Mouse (Mus musculus) cerebellum, postnatal 10 days (tissue): ENCODE measurements around the gene Ccnk.
A peak's percentile ranks its signal among the peaks of the same experiment; 100 is the strongest.

Experiments used
- DNase-seq, 2 experiments: peaks; one replicate each; pipeline ENCODE4 v3.0.0; 2021; ENCODE audit warnings: mixed read lengths in 2 of 2

Ccnk gene

DNA sequence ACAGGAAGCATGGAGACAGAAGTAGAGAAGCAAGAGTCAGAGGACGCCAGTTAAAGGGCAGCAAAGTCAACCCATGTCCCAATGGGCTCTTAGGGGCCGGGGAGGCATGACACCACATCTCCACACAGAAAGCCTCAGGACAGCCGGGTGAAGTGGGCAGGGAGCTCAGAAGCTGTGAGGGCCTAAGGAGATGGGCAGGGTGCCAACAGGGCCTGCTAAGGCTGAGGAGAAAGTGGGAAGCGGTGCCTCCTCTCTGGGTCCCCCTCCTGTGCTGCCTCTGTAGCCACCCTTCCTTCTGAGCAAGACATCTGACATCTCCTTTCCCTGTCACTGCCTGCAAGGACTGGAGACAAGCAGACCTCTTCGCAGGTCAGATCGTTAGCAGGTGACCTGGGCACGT lies 46.4 kb downstream of the Ccnk start:
- DNase-seq: peak; percentile 72

DNA sequence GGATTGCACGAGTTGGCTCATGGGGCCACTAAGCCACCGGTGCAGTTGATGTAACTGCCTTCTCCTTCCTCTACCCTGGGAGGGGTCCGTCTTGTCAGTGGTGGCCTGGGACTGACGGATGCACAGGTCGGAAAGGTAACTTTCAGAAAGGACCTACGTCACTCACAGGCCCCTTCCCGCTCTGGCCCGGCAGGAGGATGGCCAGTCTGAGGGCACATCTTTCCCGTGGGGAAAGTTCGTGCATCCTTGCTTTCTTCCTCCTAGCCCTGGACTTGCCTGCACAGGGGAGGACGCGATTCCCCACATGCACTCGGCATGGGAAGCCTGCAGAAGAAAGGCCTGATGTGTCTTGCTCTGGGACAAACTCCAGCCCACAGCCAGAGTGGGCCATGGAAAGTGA lies 46.8 kb downstream of the Ccnk start:
- DNase-seq: no peak

DNA sequence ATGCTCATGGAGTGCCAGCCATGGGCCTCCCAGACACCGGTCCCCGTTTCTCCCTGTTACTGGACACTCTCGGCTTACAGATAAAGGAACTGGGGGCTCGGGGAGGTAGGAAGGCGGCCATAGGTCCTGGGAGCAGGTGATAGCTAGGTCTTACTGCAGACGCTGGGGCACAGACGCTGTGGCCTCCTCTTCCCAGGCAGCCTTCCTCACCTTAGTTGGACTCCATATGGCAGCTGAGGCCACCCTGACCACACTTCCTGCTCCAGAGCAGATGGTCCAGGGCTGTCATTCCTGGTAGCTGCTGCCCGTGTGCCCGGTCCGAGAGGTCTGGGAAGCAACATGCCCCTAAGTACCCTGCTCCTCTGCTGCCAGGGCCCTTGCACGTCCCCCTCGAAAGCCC lies 47.6 kb downstream of the Ccnk start:
- no peak for DNase-seq

DNA sequence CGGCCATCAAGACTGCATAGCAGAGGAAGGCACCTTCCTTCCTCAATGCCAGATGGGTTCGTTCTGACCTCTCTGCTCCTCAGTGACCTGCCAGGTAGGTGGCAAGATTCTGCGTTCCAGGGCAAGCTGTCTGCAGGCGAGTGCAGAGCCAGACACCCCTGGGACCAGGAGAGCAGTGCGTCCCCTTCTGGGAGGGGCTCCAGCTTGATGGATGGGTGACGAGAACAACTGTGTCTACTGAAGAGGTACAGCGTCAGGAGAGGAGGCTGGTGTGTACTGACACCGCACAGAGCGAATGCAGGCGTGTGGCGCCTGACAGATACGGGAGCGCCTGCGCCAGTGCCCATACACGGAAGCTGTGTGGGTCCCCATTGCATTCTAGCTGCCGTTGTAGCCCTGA lies 48.1 kb downstream of the Ccnk start:
- DNase-seq: no peak

DNA sequence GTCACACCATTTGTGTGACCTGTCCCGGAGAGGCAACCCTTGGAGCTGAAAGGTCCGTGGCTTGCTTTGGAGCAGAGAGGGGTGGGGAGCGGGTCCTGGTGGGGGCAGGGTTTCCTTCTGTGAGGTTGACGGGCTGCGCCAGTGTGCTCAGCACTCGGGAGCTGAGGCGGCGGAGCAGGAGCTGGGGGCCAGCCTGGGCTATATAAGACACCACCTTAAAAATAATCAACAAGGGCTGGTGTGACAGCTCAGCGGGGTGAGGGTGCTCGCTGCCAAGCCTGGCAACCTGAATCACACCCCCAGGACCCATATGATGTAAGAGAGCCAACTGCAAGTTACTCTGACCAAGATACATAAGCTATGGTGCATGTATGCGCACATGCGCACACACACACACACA lies 50.7 kb downstream of the Ccnk start:
- no peak for DNase-seq

DNA sequence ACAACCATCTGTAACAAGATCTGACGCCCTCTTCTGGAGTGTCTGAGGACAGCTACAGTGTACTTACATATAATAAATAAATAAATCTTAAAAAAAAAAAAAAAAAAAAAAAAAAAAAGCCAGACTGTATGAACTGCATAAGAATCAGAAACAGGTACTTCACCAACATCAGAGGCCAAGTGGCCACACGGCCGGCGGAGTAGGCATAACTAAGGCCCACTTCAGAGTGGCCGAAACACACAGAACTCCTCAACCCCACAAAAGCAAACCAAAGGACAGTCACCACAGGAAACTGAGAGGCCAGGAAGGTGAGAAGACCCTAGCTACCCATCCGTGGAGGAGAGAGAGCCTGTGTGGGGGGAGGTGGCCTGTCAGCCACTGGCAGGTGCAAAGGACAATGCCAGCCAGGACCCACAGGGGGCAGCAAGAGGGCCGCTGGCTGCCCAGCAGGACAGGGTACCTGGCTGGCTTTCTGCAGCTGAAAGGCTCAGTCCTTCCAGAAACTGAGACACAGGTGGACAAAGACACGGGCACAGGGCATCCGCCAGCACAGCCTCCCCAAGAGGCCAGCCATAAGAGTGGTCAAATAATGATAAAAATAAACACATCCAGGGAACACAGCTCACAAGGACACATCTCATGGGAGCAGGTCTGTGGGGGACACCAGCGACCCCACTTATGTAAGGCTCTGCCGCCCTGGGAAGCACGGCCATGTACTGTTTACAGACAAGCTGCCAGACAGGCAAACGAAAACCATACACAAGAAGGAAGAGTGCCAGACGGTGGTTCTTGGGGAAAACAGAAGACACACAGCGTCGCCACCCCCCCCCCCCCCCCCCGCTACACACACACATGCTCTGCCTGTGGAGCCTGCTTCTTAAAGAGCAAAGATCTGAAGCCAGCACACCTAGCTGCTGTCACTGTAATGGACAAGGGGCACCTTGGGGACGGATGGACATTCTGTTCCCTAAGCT lies 51.7 kb downstream of the Ccnk start:
- DNase-seq: peak; percentile 81 to 84

DNA sequence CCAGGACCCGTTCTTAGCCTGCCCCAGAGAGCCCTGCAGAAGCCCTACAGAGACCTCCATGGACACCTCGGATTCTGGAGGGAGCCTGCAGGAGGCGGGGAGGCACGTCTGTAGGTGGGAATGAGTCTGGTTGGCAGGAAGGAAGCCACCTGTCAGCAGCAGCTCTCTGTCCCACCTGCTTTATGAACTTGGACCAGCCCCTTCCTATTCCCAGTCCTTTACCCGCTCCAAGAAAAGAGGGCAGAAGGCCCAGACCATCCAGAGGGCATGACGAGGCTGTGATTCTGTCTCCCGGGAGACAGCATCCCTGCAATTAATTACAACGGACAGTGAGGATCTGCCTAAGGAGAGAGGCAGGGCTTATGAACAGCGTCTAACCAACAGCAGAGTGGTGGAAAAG lies 52.5 kb downstream of the Ccnk start:
- DNase-seq: peak; percentile 73 to 75

DNA sequence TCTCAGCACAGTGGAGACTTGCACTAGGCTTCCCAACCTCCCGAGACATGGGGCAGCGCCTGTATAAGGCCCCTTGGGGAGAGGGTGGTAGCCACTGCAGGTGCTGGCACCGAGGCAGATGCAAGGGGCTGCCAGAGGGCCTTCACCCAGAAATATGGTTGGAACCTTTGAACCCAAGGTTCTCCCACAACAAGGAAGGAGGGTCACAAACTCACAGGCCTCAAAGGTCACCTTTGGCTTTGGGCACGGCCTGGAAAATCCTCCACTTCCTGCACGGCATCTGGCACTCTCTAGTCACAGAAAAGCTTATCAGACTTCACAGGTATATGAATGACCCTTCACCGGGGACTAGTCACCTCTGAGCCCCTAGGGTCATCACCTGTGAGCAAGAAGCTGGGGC lies 54.4 kb downstream of the Ccnk start:
- no peak for DNase-seq

DNA sequence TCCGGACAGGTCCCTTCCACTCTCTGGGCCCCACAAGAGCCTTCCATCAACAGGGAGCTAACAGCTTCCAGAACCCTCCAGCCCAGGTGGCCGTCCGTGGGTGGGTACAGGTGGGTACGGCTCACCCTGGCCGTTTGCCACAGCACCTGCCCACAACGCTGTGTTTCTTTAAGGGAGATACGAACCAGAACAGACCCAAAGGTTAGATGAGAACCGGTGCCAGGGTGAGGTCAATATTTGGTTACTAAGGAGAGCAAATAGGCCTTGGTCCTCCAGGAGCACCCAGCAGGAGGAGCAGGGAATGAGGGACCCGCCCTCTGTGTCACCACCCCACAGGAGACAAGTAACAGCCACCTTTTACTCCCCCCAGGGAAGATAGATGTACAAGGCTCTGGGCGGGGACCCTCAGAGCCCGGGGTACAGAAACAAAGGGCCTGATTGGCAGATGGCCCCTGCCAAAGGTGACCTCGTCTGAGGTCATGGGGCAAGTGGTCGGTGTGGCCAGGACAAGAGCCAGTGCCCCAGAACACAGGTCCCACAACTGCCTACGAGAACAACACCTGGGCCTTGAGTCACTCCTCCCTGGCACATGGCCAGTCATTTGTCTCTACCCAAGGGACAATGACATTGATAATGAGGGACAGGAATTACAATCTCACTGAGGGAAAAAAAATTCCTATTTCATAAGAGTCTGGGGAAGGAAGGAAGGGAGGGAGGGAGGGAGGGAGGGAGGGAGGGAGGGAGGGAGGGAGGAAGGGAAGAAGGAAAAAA lies 55.6 kb downstream of the Ccnk start:
- no peak for DNase-seq

DNA sequence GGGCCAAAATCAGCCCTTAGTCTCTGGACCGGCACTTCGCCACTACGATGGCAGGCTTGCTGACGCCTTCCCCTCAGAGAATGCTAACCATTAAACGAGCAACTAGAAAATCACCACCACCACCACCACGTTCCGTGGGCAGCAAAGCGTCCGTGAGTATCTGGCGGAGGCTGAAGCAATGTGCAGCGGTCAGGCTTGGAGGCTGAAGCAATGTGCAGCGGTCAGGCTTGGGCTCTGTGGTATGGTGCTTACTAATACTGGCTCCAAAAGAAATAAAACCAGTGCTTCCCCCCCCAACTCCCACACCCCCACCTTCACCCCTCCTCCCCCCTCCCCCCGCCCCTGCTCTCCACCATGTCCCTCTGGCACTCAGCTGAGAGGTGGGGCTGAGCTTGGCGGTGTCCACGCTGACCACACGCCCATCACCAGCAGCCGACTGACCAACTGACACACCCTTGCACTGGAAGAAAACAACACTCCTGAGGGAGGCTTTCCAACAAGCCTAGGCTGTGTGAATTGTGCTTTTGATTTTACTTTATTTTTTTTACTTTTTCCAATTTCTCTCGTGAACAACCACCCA lies 56.7 kb downstream of the Ccnk start:
- no peak for DNase-seq

DNA sequence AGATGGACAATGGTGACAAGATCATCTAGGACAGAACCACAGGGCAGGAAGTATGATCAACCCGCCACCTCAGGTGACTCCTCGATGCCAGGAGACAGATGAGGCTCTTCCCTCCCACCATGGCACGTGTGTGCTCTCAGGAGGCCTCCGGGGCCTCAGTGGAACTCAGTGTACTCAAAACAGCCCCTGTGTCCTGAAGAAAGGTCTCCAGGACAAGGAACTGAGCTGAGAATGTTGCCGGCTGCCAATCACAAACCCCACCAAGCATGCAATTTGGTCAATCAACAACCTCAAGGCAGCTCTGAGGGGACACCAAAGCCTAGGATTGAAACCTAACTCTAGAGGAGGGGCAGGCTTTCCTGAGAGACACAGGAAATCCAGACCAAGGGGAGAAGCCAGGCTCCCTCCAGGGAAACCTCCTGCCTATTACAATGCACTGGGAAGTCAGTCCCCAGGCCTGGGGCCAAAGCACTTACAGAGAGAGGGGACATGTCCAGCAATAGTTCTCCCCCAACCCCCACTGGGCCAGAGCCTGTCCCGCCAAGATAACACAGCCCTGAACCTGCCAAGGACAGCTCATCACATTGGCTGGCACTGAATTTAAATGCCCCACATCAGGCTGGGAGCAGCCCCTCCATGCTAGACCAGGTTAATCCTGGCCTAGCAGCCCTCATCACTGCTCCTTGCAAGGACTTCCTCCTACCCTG lies 58.1 kb downstream of the Ccnk start:
- peak; percentile 44 to 60 for DNase-seq

DNA sequence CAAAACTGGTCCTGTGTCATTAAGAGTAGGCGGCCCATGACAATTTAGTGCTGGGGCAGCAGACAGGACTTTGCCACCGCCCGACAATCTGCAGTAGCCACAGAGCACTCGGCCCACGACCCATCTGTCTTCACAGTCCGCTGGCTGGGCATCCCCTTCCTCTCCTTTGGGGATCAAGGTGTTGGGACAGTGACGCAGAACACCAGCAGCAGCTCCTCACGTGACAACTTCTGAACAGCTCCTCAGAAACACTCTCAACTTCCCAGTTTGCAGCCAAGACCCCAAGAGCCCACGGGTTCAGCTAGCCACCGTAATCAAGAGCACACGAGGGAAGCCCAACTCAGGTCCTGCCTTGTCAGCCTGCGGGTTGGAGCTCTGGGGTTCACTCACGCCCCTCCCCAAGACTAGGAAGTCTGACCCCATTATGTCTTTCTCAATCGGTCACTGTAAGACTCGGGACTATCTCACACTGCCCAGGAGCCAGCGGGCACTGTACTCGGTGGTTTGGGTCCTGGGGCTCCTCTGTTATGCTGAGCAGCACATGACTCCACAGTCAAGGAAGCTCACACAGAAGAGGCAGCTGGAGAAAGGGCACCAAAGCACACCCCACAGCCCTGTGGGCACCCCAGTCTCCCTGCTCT lies 59.1 kb downstream of the Ccnk start:
- no peak for DNase-seq

DNA sequence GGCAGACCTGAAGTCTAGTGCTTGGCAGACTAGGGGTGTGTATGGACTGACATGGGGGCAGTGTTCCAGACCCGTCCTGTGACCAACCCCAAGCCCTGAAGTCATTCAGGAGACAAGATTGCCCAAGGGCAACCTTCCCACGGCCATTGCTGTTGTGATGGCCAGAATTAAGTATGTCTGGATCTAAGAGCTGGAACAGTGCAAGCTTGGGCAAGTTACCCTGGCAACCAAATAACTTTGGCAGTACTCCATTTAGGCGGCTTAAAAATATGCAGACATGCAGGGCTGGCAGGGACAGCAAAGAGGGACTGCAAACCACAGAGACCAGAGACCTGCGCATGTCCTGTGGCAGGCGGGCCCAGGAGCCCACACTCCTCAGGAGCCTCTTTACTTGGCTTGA lies 60.1 kb downstream of the Ccnk start:
- DNase-seq: peak; percentile 89 to 90

DNA sequence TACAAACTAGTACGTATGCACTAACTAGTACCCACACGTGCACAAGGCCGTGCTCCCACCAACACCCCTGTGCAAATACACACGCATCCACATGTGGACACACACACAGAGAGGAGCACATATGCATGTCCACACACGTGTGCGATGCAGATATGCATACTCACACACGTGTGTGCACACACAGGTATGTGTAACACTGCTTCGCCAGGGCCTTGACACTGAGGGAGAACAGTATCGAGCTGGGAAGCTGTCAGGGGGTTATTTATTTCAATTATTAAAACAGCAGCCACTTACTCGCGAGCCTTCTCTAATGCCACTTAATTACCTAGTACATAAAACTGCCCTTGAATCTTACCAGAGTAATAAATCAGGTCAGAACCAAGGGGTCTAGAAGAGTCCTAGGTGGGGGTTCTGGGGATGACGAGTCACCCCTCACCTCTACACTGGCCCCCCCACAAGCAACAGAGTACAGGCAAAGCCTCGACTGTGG lies 61.1 kb downstream of the Ccnk start:
- DNase-seq: no peak

DNA sequence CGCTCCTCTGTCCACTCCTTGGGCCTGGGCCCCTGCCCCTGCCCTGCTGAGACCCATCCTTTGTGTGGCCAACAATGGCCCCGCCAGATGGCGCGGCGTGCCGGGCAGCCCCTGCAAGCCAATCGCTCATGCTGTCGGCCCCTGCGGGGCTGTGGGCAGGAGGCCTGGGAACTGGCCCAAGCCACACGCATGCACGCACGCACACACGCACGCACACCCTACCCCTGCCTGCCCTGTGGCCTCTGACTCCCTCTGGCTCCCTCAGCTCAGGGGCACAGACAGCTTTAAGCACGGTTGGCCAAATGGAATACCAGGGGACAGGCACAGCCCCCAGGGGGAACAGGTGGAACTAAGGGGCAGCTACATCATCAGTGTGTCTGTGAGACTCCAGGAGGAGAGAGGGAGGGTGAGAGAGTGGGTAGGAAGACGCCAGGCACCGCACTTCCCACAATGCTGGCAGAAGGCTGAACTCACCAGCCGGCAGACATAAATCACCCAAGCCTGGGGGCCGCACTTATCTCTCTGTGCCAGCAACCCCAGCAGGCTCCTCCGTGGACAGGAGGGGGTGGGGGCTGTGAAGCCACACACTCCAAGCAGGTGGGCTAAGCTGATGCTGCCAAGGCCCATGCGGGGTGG lies 61.7 kb downstream of the Ccnk start:
- peak; percentile 78 to 91 for DNase-seq

DNA sequence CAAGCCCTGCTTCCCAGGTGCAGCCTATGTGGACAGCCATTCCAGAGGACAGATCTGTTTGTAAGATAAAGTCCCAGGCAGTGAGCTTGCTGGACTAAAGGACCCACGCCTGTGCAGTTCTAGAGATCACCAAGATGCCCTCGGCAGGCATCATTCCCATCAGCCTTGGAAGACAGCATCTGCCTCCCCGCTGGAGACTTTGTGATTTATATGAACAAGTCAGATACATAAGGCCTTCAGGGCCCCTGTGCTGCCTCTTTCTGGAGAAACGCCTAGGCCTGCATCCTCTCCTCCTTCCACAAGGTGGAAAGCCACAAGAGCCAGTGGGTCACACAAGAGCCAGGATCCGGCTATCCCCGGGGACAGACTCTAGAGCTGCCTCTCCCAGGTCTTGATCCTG lies 62.2 kb downstream of the Ccnk start:
- peak; percentile 58 to 61 for DNase-seq

DNA sequence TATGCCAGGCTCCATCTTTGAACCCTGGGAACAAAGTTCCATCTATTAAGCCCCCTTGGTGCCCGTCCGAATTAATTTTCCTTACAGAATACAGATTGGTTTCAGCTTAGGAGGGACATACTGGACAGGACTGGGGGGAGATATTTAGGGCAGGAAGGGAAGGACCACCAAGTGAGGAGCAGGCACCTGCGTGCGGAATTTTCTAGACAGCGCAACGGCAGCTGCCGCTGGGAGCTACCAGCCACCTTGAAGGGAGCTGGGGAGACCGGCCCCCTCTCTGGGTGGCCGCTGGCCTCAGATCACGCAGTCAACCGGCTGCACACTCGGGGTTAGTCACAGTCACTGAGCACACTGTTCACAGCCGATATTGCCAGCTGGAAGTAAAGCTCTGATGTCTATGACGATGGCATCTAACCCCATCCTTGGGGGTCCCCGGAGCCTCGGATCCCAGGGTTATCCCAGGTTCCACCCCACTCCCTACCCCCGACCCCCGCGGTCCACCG lies 62.9 kb downstream of the Ccnk start:
- DNase-seq: peak; percentile 39 to 57

DNA sequence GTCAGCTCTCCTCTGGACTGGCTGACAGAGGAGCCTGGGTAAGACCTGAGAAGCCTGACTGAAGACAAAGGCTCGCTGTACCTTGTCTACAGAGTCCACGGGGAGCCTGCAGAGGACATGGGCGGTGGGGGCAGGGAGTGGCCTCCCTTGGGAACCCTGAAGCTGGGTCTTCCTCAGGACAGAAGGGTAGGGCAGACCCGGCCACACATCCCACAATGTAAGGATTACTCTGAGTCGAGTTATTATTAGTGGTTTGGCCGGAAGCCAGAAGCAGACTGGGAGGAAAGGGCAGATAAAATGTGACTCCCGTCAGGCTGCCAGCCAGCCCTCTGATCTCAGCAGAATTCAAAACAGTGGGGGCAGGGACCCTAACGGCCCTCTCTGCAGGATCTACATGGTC lies 65.4 kb downstream of the Ccnk start:
- DNase-seq: peak; percentile 80 to 85

DNA sequence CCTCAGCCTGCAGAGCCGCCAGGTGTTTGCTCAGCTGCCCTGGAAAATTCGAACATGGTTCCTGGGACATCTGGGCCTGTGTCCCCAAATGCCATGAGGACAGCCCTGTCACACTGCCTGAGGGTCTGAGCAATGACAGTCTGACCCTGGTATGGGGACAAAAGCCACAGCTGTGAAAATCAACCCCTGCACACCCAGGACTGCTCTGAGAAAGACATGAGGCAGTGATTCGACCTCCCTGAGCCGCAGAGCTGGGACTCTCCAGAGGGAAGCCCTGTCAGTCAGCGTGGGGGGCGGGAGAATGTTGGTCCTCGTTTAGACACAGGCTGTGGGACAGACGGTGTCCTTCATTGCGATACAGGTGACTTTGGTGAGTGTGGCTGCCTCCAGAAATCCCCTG lies 66.2 kb downstream of the Ccnk start:
- DNase-seq: no peak

DNA sequence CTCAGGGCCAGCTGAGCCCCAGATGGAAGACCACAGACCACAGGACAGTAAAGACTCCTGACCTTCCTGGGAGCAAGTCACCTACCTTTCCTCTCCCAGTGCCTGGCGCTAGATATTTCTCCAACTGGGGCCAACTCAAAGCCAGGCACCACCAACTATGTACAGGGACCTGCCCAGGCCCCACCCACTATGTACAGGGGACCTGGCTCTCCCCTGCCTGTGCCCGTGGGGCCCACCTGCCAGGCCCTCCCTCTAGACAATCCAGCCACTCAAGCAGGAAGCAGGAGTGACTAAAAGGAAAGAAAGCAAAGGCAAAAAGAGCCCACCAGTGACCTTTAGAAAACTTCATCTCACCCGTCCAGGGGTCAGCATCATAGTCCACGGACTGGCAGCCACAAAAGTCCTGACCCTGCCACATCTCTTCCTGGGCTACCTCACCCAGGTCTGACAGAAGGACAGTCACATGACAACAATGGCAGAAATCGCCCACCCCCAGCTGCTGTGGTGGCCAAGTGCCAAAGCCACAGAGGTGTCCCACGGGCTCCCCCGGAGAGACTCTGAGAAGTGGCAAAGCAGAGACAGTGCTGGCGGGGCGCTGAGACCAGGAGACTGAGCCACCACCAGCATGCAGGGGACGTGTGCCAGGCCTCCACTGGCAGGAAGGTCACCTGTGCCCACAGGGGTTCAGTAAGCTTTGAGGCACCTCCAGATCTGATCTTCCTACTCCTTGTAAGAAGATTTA lies 67.6 kb downstream of the Ccnk start:
- DNase-seq: peak; percentile 60 to 71

DNA sequence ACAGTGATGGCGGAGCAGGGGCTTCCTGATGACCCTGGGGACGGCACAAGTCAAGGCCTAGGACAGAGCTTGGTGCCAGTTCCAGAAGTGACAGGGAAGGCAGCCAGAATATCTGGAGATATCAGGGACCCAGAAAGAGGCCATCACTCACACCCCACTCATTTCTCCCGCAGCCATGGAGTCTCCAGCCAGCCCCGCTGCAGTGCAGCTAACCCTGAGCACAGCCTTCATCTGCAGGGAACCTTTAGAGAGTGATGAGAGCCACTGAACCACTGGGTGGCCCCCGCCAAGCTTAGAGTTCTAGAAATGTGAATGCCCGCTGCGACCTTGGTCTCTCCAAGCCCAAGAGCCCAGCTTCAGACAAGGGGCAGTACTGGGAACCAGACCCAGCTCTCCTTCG lies 69.6 kb downstream of the Ccnk start:
- no peak for DNase-seq
